Mouse (Mus musculus) 416B (cell line): Measurements from ENCODE around the gene Mrpl19.

Experiments
- DNase-seq: peaks from one replicate; pipeline ENCODE4 v3.0.0; 2011; ENCODE audit warnings: low read depth

The Mrpl19 gene

DNA sequence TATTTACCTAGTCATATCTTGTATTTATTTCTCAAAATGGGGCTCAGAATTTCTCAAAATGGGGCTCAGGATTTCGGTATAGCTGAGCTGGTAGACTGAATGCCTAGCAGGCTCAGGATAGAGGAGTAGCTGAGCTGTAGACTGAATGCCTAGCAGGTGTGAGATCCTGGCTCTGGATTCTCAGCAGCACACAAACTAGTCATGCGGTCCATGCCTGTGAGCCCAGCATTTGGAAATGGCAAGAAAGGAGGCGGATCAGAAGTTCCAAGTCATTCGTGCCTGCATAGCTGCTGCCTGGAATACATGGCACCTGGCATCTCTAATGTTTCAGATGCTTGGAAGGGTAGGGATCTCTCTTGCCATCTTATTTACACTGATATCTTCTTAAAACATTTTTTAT, 36.4 kb downstream of the Mrpl19 start:
- DNase-seq, result no peak

DNA sequence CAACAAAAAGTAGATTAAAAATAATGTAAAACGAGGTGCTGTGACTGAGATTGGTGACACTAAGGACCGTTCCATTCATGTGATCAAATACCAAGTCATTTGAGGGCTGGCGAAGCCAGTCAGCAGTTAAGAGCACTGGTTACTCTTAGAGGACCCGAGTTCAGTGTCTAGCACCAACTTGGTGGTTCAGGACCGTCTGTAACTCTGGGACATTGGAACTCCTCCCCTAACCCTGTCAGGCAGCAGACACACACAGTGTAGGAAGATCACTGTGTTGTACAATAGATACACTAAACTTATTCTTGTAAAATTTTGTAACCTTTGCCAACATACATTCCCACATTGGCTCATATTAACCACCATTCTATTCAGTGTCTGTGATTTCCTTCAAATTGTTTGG, 41.5 kb downstream of the Mrpl19 start:
- DNase-seq, result peak; percentile 6

DNA sequence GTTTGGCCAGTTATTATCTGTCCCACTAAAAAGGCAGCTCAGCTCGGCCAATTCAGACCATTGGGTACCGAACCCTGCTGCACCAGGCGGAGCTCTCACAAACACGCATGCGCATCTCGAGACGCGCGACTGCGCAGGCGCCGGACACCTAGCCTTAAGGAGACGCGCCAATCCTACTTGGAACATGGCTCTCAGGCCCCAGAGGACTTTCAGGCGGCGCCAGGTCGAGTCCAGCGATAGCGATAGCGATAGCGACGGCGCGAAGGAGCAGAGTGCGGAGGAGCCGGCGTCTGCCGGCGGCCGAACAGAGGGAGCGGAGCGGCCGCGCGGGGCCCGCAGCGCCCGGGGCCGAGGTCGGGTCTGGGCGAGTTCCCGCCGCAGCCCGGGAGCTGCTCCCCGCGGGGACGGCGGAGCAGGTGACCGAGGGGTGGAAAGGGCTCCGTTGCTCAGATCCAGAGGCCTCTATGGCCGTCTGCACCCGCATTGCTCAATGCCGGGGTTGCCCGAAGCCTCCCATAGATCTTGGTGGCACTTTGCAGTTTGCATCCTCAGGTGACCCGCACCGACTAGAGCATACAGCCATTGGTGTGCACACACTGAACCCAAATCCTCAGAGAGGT, 42.1 kb downstream of the Mrpl19 start, which contains the start of gene Gcfc2:
Gene Gcfc2, plus strand, starts transcription at position 147 of the 620 bp plus-strand sequence.
- DNase-seq, result peak; percentile 77

DNA sequence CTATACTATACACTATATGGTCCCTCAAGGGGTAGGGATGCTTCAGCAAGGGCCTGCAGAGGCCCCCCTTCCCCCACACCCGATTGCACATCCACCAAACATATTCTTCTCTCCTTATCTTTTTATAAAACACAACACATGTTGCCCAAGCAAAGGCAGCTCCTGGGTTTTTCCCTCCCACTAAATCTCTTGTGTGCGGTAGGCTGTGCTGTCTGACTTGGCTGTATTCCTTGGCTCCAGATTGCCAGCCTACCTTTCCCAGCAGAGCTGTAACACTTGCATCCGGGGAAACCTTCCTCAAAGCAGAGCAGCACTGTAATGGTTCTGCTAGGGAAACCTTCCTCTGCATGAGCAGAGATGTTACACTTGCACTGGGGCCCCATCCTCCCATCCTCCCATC, 53.6 kb downstream of the Mrpl19 start:
- no peak for DNase-seq

DNA sequence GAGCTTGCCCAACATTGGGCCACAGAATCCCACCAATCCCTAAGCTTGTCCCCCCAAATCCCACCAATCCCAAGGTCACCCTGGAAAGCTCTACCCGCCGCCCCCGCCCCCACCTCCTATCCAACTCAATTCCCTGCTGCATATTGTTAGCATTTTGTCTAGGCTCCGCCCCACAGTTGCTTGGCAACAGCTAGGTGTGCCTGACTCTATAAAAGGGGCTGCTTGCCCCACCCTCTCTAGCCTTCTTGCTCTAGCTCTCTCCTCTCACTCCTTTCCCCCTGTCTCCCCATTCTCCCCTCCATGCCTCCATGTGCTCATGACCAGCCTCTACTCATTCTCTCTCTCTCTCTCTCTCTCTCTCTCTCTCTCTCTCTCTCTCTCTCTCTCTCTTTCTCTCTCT, 54.0 kb downstream of the Mrpl19 start:
- DNase-seq, result no peak

DNA sequence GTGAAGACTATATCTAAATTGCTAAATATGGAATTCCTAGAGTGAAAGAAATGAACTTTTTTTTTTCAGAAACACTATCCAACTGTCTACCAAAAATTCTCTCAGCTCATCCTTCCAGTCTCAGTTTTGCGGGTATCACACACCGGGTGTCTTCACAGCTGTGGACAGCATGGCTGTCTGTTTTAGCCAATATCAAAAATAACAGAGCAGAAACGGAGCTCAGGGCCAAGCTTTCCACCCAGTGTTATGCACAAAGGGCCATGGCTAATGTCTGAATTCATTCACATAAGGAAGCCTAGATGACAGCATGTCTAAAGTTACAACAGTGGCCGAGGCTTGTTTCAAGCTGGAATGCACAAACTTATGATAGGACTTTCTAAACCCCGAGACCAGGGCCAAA, 54.5 kb downstream of the Mrpl19 start:
- DNase-seq, result no peak

DNA sequence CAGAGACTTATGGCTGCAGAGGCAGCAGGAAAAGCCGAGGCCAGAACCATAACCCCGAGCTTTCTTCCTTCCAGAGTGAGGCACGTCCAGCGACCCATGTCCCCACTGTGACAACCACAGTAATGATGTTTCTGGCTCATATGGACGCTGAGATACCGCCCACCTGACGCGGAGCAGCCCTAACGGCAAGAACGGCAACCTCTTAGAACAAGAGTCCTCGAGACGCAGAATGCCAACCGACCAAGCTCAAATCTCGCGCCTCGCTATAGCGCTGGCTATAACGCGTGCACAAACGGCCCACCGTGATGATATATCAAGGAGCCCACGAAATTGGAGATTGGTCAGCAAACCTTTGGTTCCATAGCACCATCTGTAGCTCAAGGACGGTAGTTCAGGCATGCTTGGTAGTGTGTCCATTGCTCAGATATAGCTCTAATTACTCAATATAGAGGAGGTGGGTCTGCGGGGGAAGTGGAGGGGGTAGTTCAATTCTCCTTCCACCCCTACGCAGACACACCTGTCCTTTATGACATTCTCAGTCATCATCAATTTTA, 55.4 kb downstream of the Mrpl19 start:
- no peak for DNase-seq
